Mouse (Mus musculus) liver, adult 2 months (tissue): ENCODE measurements around the gene Cryga. TPM values are rescaled to one million over a fixed set of nuclear protein-coding genes. Genes with fewer than 3 reads are reported as not detected.
A peak's percentile ranks its signal among the peaks of the same experiment; 100 is the strongest.

Source experiments
- DNase-seq: peaks from one replicate; pipeline ENCODE4 v3.0.0-alpha.2; 2011; ENCODE audit warnings: low read depth, low spot score; ENCODE audit errors: extremely low read depth
- H3K27ac ChIP-seq: fragments of 200-500 bp; replicated peaks from 2 replicates; pipeline ENCODE4 v1.5.1; 2012; ENCODE audit warnings: low read depth, mild to moderate bottlenecking, control low read depth, inconsistent platforms, low read length; ENCODE audit not compliant: insufficient read depth
- H3K27me3 ChIP-seq: fragments of 200-500 bp; 2 replicates; pipeline ENCODE4 v1.6.1; 2012; ENCODE audit warnings: mild to moderate bottlenecking, moderate library complexity, low read length, inconsistent platforms; ENCODE audit not compliant: control insufficient read depth, insufficient read depth
- H3K36me3 ChIP-seq: fragments of 200-500 bp; 2 replicates; pipeline ENCODE4 v1.6.1; 2012; ENCODE audit warnings: low read length, inconsistent platforms; ENCODE audit not compliant: control insufficient read depth, insufficient read depth
- H3K4me1 ChIP-seq: fragments of 200-500 bp; 2 replicates; pipeline ENCODE4 v1.6.1; 2011; ENCODE audit warnings: low read length; ENCODE audit not compliant: control insufficient read depth, insufficient read depth
- H3K4me3 ChIP-seq: fragments of 200-500 bp; 2 replicates; pipeline ENCODE4 v1.5.1; 2011; ENCODE audit warnings: low read depth, mild to moderate bottlenecking, control low read depth, low read length, moderate library complexity; ENCODE audit not compliant: insufficient read depth
- H3K79me2 ChIP-seq: fragments of 200-500 bp; 2 replicates; pipeline ENCODE4 v1.6.1; 2012; ENCODE audit warnings: inconsistent platforms, mild to moderate bottlenecking, low read length, moderate library complexity; ENCODE audit not compliant: control insufficient read depth, insufficient read depth
- H3K9ac ChIP-seq: fragments of 200-500 bp; 2 replicates; pipeline ENCODE4 v1.6.1; 2012; ENCODE audit warnings: low read depth, mild to moderate bottlenecking, control low read depth, inconsistent platforms, low read length
- CTCF ChIP-seq: fragments of 200-500 bp; IDR thresholded peaks from 2 replicates; pipeline ENCODE4 v1.5.1; 2011; ENCODE audit warnings: low read depth, low read length, control low read depth
- POLR2A ChIP-seq: fragments of 200-500 bp; IDR thresholded peaks from 2 replicates; pipeline ENCODE4 v1.6.1; 2011; ENCODE audit warnings: low read length, control low read depth; ENCODE audit not compliant: insufficient read depth; ENCODE audit errors: extremely low read depth
- WGBS: fragments of 180-500 bp; shearing (Covaris S2); methylation state at CpG from one replicate; pipeline ENCODE4 v1.1.7; 2018; 5-methylcytosine and 5-hydroxymethylcytosine counted together
- polyA plus RNA-seq: library from polyadenylated mRNA; depleted of rRNA; stranded (reverse); fragments of >200 nt; gene quantifications from 2 replicates; pipeline ENCODE4 v1.2.3, GENCODE M21; 2012
- total RNA-seq: library from RNA; depleted of rRNA; stranded (reverse); fragments of >200 nt; gene quantifications from 2 replicates; pipeline ENCODE4 v1.2.3, GENCODE M21; 2014

Cryga gene
- total and polyA plus RNA-seq, 2 experiments, result not detected

DNA sequence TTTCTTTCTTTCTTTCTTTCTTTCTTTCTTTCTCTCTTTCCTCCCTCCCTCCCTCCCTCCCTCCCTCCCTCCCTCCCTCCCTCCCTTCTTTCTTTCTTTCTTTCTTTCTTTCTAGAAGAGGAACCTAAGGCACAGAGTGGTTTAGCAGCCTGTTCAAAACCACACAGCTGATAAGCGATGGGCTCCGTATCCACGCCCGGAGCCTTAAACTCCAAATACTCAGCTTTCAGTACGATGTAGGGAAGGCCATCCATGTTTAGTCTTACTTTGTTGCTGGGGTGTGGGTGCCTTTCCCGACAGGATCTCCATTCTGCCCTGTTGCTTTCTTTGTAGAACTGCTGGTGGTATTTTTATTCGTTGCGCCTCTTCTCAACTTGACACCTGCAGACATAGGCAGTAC is 6.0 kb upstream of the Cryga start:
- H3K36me3 ChIP-seq, result no peaks in the 10 kb centered on the region
- no peak overlapping the region for H3K4me3 ChIP-seq
- no peak for TF ChIP-seq POLR2A
- TF ChIP-seq CTCF, result no peak
- H3K27me3 ChIP-seq, result no peaks in the 10 kb centered on the region
- H3K27ac ChIP-seq, result no peak overlapping the region
- DNase-seq, result no peak
- H3K9ac ChIP-seq, result no peak overlapping the region
- H3K79me2 ChIP-seq, result no peaks in the 10 kb centered on the region
- H3K4me1 ChIP-seq, result peaks cover 5% of the 10 kb centered on the region; the same call in 1 of the 2 replicates
- WGBS, result 90% methylated on average over 8 of the region's 8 CpGs

DNA sequence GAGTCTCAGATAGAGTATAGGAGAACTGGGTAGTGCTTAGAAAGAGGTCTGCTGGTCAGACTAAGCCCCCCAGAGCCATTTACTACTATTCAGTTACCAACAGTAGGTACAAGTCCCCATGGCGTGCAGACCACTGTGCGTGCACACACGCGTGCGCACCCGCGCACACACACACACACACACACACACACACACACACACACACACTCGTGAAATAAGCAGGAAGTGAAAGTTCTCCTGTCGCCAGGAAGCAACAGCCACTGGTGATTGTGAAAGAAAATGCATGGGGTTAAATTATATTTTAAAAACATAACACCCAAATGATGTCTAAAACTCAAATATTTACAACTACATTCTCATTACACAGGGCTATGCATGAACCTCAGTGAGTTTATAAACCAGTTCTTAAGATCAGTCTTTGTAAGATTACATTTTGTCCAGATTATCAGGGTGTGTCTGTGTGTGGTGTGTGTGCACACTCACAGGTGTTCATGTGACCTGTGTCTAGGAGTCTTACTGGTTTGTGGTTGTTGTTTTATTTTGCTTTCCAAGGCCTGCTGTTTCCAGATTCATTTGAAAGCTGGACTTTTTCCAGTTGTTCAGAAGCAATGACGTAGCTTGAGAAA is 4.6 kb upstream of the Cryga start:
- Histone ChIP-seq H3K36me3 (no peaks in the 10 kb centered on the region), H3K79me2 (no peaks in the 10 kb centered on the region), H3K4me1 (no peaks in the 10 kb centered on the region), H3K27ac (no peak overlapping the region), H3K9ac (no peak overlapping the region), H3K27me3 (no peaks in the 10 kb centered on the region), H3K4me3 (no peak overlapping the region)
- 89% methylated on average over 10 of the region's 10 CpGs for WGBS
- TF ChIP-seq CTCF (no peak), POLR2A (no peak)
- DNase-seq, result no peak

DNA sequence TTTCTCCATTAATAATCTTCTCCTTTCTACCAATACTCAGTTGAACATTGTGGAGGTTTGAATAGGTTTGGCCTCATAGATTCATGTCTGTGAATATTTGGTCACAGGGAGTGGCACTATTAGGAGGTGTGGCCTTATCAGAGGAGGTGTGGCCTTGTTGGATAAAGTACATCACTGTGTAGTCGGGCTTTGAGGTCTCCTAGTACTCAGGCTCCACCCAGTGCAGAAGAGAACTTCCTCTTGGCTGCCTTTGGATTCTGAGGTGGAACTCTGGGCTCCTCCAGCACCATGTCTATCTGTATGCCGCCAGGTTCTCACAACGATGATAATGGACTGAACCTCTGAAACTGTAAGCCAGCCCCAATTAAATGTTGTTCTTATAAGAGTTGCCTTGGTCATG is 6.2 kb downstream of the Cryga start:
- Histone ChIP-seq H3K27ac (no peak overlapping the region), H3K4me3 (no peak overlapping the region), H3K27me3 (no peaks in the 10 kb centered on the region), H3K79me2 (no peaks in the 10 kb centered on the region), H3K9ac (no peak overlapping the region), H3K4me1 (no peaks in the 10 kb centered on the region), H3K36me3 (no peaks in the 10 kb centered on the region)
- 83% methylated on average over 3 of the region's 3 CpGs for WGBS
- TF ChIP-seq CTCF, result no peak
- no peak for TF ChIP-seq POLR2A
- no peak for DNase-seq

DNA sequence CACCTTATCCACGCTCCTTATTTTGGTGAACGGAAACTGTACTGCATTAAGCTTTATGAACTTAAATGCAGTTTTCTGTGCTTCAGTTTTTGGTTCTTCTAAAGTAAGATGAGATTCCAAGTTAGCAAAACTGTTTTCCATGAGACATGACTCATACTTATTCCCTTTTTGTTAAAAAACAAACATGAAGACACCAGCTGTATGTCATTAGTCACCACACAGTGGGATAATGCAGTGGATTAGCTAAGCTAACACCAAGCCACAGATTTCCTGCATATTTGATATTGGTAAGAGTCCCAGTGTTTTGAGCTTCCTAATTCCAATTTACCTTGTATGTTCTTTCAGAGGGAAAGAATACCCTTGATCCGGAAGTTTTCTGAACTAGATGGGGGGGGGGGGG is 11.6 kb downstream of the Cryga start:
- H3K79me2 ChIP-seq, result no peaks in the 10 kb centered on the region
- no peak for DNase-seq
- TF ChIP-seq POLR2A, result no peak
- TF ChIP-seq CTCF, result no peak
- H3K36me3 ChIP-seq, result no peaks in the 10 kb centered on the region
- H3K4me3 ChIP-seq, result no peak overlapping the region
- 95% methylated on average over 3 of the region's 3 CpGs for WGBS
- H3K27me3 ChIP-seq, result no peaks in the 10 kb centered on the region
- H3K27ac ChIP-seq, result no peak overlapping the region
- no peak overlapping the region for H3K9ac ChIP-seq
- no peaks in the 10 kb centered on the region for H3K4me1 ChIP-seq

DNA sequence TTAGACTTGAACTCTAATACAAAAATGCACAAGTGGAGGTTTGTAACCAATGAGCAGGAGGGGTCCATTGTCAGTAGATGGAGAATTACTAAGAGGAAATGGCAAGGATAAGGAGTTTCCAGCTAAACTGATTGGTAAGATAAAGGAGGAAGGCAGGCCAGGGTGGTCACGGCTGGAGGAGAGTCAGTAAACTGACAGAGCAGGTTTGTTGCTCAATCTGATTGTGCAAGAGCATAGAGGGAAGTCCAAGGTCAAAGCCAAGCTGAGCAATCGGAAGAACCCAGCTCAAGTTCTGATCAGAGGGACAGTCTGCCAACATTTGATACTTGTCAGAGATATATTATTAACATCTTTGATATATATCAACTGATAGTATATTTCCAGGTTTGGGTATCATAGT is 12.8 kb downstream of the Cryga start:
- TF ChIP-seq CTCF (no peak), POLR2A (no peak)
- Histone ChIP-seq H3K36me3 (no peaks in the 10 kb centered on the region), H3K27me3 (no peaks in the 10 kb centered on the region), H3K9ac (no peak overlapping the region), H3K4me3 (no peak overlapping the region), H3K27ac (no peak overlapping the region), H3K79me2 (no peaks in the 10 kb centered on the region), H3K4me1 (no peaks in the 10 kb centered on the region)
- peak; percentile 87 for DNase-seq
- 6% methylated on average over 2 of the region's 2 CpGs for WGBS

DNA sequence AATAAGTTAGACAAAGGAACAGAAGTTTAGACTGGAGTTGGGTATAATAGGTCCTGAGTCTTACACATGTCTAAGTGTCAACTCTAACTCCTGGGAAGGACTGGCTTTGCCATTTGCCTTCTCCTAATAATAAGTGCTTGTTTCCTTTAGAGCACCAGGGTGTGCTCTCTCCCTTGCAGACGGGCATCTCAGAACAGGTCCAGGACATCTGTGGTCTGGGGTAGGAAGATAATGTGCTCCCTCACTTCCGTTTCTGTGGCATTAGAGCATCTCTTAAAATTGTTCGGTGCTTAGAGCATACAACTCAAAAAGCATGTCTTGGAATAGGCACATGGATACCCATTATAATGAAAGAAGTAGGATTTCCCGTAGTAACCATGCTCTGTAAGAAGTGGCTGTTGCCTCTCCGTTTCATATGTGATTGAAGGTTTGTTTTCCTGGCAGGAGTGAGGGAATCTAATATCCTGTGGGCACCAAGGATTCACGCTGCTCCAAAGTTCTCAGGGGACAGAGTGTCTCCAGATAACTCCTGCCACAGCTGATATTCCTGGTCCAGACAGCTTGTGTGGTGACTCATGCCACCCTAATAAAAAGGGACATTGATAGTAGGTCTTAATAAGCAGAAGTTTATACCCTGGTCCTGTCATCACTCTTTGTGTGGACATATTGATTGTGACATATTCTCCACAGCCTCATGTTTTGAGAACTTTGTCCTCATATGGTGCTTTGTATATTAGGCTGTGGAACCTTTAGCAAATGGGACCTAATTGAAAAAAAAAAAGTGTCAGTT is 14.4 kb downstream of the Cryga start:
- peak; percentile 21 for DNase-seq
- Histone ChIP-seq H3K4me3 (no peak overlapping the region), H3K27ac (no peak overlapping the region), H3K36me3 (no peaks in the 10 kb centered on the region), H3K27me3 (no peaks in the 10 kb centered on the region), H3K4me1 (no peaks in the 10 kb centered on the region), H3K9ac (no peak overlapping the region), H3K79me2 (no peaks in the 10 kb centered on the region)
- WGBS, result 85% methylated on average over 6 of the region's 6 CpGs
- TF ChIP-seq CTCF (no peak), POLR2A (no peak)
